In the genomic region with DNA sequence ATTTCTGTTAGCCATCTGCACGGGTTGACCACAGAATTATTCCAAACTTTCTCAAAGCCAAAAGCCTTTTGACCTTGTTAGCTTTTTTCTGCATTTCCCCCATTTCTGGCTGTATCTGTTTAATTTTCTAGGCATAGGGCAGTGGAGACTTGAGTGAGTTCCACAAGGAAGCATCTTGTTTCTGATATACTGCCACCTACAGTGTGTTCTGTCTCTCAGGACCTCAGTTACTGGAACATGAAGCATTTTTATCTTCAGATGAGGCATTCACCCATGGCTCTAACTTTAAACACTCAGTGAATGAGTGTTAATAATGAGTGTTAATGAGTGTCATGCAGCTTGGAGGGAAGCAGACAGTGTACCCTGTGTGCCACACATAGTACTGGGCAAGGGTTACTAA, we compare ENCODE assay signal across 27 mouse cellular contexts. TPM values are rescaled to one million over a fixed set of nuclear protein-coding genes. Genes with fewer than 3 reads are reported as not detected.
DNase-seq lines count a peak whose midpoint lies in the region; ATAC-seq and TF ChIP-seq lines count a peak whose summit lies in the region.
"Had no signal": no experiment of that assay in that cellular context is flagged by ENCODE, and none has a peak within 500 bp of the region (broad histone marks: within the 10 kb centered on the region; RNA-seq: fewer than 3 reads in every experiment).

No protein-coding gene starts in this region.

- no peaks in the 10 kb centered on the region for H3K9me3 ChIP-seq in liver, postnatal 0 days (ENCODE audit: low read length)
- no peaks in the 10 kb centered on the region for H3K9me3 ChIP-seq in liver, embryonic 12.5 days (replicated peaks)
- H3K9me3 ChIP-seq in E14TG2a.4 (ENCODE audit: low read length), result no peaks in the 10 kb centered on the region
- H3K9me3 ChIP-seq: embryonic facial prominence, embryonic 13.5 days; forebrain, embryonic 15.5 days; G1E; heart, embryonic 15.5 days; limb, embryonic 12.5 days; liver, embryonic 15.5 days had no signal

- no peaks in the 10 kb centered on the region for H3K27me3 ChIP-seq in heart, adult 2 months (ENCODE audit: control insufficient read depth, insufficient read depth, low read length)
- H3K27me3 ChIP-seq in liver, postnatal 0 days (ENCODE audit: insufficient read depth, low read length), result no peaks in the 10 kb centered on the region
- no peaks in the 10 kb centered on the region for H3K27me3 ChIP-seq in liver, embryonic 12.5 days (replicated peaks)
- no peaks in the 10 kb centered on the region for H3K27me3 ChIP-seq in E14TG2a.4 (ENCODE audit: insufficient read depth, low read length)
- H3K27me3 ChIP-seq: embryonic facial prominence, embryonic 13.5 days; forebrain, embryonic 15.5 days; heart, embryonic 15.5 days; limb, embryonic 12.5 days; liver, embryonic 15.5 days had no signal

- no peak overlapping the region for H3K27ac ChIP-seq in heart, adult 2 months
- H3K27ac ChIP-seq in liver, postnatal 0 days (ENCODE audit: low read depth), result no peak overlapping the region
- H3K27ac ChIP-seq in liver, embryonic 12.5 days, result no peak overlapping the region
- H3K27ac ChIP-seq: embryonic facial prominence, embryonic 13.5 days; forebrain, embryonic 15.5 days; heart, embryonic 15.5 days; limb, embryonic 12.5 days; liver, embryonic 15.5 days had no signal

- DNase-seq in heart, adult 2 months, result no peak
- DNase-seq in heart, adult 8-10 months (ENCODE audit: low spot score), result no peak
- no peak for DNase-seq in liver, postnatal 0 days
- peak; percentile 42 for DNase-seq in adipocyte (ENCODE audit: low spot score)
- no peak for DNase-seq in spleen, postnatal 36 days (ENCODE audit: low spot score in 2 of 2)
- DNase-seq: adrenal gland, postnatal 10 days; cerebellum, postnatal 14 days; heart, postnatal 4 days; kidney, adult 2 months; kidney, postnatal 14 days; lung, postnatal 14 days; right cerebral cortex, postnatal 25 days had no signal

- H3K9ac ChIP-seq in heart, adult 2 months (ENCODE audit: low read depth, low read length), result no peak overlapping the region
- no peak overlapping the region for H3K9ac ChIP-seq in liver, postnatal 0 days (replicated peaks)
- H3K9ac ChIP-seq in liver, embryonic 12.5 days, result no peak overlapping the region
- H3K9ac ChIP-seq: embryonic facial prominence, embryonic 13.5 days; forebrain, embryonic 15.5 days; heart, embryonic 15.5 days; limb, embryonic 12.5 days; liver, embryonic 15.5 days had no signal

- TF ChIP-seq POLR2A in heart, adult 2 months (IDR thresholded peaks at IDR 0.05; ENCODE audit: insufficient read depth, low read depth, low read length), result no peak

- ATAC-seq in liver, postnatal 0 days, result no peak
- ATAC-seq in liver, embryonic 12.5 days, result no peak
- ATAC-seq: forebrain, embryonic 15.5 days; hindbrain, embryonic 16.5 days had no signal

- TF ChIP-seq EP300 in heart, adult 2 months (IDR thresholded peaks at IDR 0.05; ENCODE audit: insufficient read depth, low read depth, low read length), result no peak
- TF ChIP-seq EP300 in liver, postnatal 0 days (IDR thresholded peaks at IDR 0.05; ENCODE audit: low read depth), result no peak

- H3K4me3 ChIP-seq in heart, adult 2 months, result no peak overlapping the region
- no peak overlapping the region for H3K4me3 ChIP-seq in liver, postnatal 0 days (ENCODE audit: low read depth, low read length)
- no peak overlapping the region for H3K4me3 ChIP-seq in liver, embryonic 12.5 days
- no peak overlapping the region for H3K4me3 ChIP-seq in E14TG2a.4 (replicated peaks; ENCODE audit: low read length)
- H3K4me3 ChIP-seq: embryonic facial prominence, embryonic 13.5 days; forebrain, embryonic 15.5 days; heart, embryonic 15.5 days; limb, embryonic 12.5 days; liver, embryonic 15.5 days had no signal

- no peaks in the 10 kb centered on the region; the same call in 1 of the 2 replicates for H3K79me2 ChIP-seq in heart, adult 2 months (replicated peaks; ENCODE audit: control insufficient read depth, insufficient read depth, low read length)

- peaks cover 6% of the 10 kb centered on the region for H3K36me3 ChIP-seq in heart, adult 2 months (ENCODE audit: control insufficient read depth, insufficient read depth, low read length)
- H3K36me3 ChIP-seq in liver, postnatal 0 days (replicated peaks; ENCODE audit: insufficient read depth, low read length), result peaks cover 89% of the 10 kb centered on the region
- peaks cover 100% of the 10 kb centered on the region for H3K36me3 ChIP-seq in liver, embryonic 12.5 days
- peaks cover 96% of the 10 kb centered on the region for H3K36me3 ChIP-seq in E14TG2a.4 (ENCODE audit: insufficient read depth, low read length)

- WGBS in heart, adult 2 months, result 78% methylated on average over 1 of the region's 1 CpGs
- WGBS in liver, postnatal 0 days (ENCODE audit: insufficient replicate concordance), result 84% methylated on average over 1 of the region's 1 CpGs
- WGBS in liver, embryonic 12.5 days (ENCODE audit: insufficient replicate concordance), result 84% methylated on average over 1 of the region's 1 CpGs

- H3K4me2 ChIP-seq in liver, postnatal 0 days (ENCODE audit: low read depth, low read length), result no peak overlapping the region
- H3K4me2 ChIP-seq in liver, embryonic 12.5 days, result no peak overlapping the region
- H3K4me2 ChIP-seq: embryonic facial prominence, embryonic 13.5 days; forebrain, embryonic 15.5 days; heart, embryonic 15.5 days; limb, embryonic 12.5 days; liver, embryonic 15.5 days had no signal

- intact Hi-C loops in heart, adult 2 months (cut with DNase I), result no loop called here

- peak; percentile 45 for TF ChIP-seq CTCF in heart, adult 2 months (IDR thresholded peaks at IDR 0.05)
- peak; percentile 20; the same call in 1 of the 2 replicates for TF ChIP-seq CTCF in liver, postnatal 0 days (IDR thresholded peaks at IDR 0.05; ENCODE audit: low read depth)
- 0 out of 2 replicates have a peak, but pooled peaks have one; percentile 3 for TF ChIP-seq CTCF in E14TG2a.4 (conservative IDR thresholded peaks at IDR 0.05; ENCODE audit: low read length)

- H3K4me1 ChIP-seq in heart, adult 2 months (ENCODE audit: control insufficient read depth, insufficient read depth, low read length), result no peaks in the 10 kb centered on the region; the same call in 1 of the 2 replicates
- no peaks in the 10 kb centered on the region for H3K4me1 ChIP-seq in liver, postnatal 0 days (ENCODE audit: insufficient read depth)
- H3K4me1 ChIP-seq in liver, embryonic 12.5 days, result no peaks in the 10 kb centered on the region
- H3K4me1 ChIP-seq in E14TG2a.4 (replicated peaks; ENCODE audit: low read depth, low read length), result peaks cover 13% of the 10 kb centered on the region
- H3K4me1 ChIP-seq: embryonic facial prominence, embryonic 13.5 days; forebrain, embryonic 15.5 days; heart, embryonic 15.5 days; limb, embryonic 12.5 days; liver, embryonic 15.5 days had no signal

RNA-seq across cellular contexts. Expression of a gene that starts 8.2 kb away (rescaled TPM):
- total RNA-seq in heart, adult 2 months (2021), result under 1 TPM; 0.16 to 0.25 TPM
- polyA plus RNA-seq in heart, adult 2 months (2012; rRNA removed), result 0.29 and 1.4 TPM in 2 replicates
- under 1 TPM; 0.13 to 0.22 (median 0.14) TPM for total RNA-seq in heart, adult 8-10 months (2022)
- 0.73 and 0.88 TPM in 2 replicates for polyA plus RNA-seq in liver, postnatal 0 days (2015; fragmentation: Nextera tagmentation; extraction: Ambion mirVana)
- 0.86 TPM in 2 replicates for polyA plus RNA-seq in liver, embryonic 12.5 days (2016; fragmentation: Nextera tagmentation; extraction: Ambion mirVana)

RNA-seq across cellular contexts. Expression of a gene that starts 23.0 kb away (rescaled TPM):
- total RNA-seq in heart, adult 2 months (2021), result 10 to 100 TPM in 1 of 2 experiments, 1 to 10 TPM in 1; 10.0 to 11.1 TPM
- 19.7 and 22.3 TPM in 2 replicates for polyA plus RNA-seq in heart, adult 2 months (2012; rRNA removed)
- 10 to 100 TPM; 10.2 to 11.5 (median 10.5) TPM for total RNA-seq in heart, adult 8-10 months (2022)
- polyA plus RNA-seq in liver, postnatal 0 days (2015; fragmentation: Nextera tagmentation; extraction: Ambion mirVana), result 20.6 and 22.4 TPM in 2 replicates
- polyA plus RNA-seq in liver, embryonic 12.5 days (2016; fragmentation: Nextera tagmentation; extraction: Ambion mirVana), result 32.3 and 34.1 TPM in 2 replicates

RNA-seq across cellular contexts. Expression of a gene that starts 23.1 kb away (rescaled TPM):
- total RNA-seq in heart, adult 2 months (2021), result 1 to 10 TPM; 5.5 to 6.8 TPM
- 12.0 and 18.6 TPM in 2 replicates for polyA plus RNA-seq in heart, adult 2 months (2012; rRNA removed)
- total RNA-seq in heart, adult 8-10 months (2022), result 1 to 10 TPM; 5.9 to 8.1 (median 7.0) TPM
- polyA plus RNA-seq in liver, postnatal 0 days (2015; fragmentation: Nextera tagmentation; extraction: Ambion mirVana), result 5.0 and 6.6 TPM in 2 replicates
- 9.2 and 10.8 TPM in 2 replicates for polyA plus RNA-seq in liver, embryonic 12.5 days (2016; fragmentation: Nextera tagmentation; extraction: Ambion mirVana)

RNA-seq across cellular contexts. Expression of a gene that starts 29.6 kb away (rescaled TPM):
- not detected for total RNA-seq in heart, adult 2 months (2021)
- polyA plus RNA-seq in heart, adult 2 months (2012; rRNA removed), result not detected in 2 replicates
- total RNA-seq in heart, adult 8-10 months (2022), result not detected
- polyA plus RNA-seq in liver, postnatal 0 days (2015; fragmentation: Nextera tagmentation; extraction: Ambion mirVana), result not detected in 2 replicates
- polyA plus RNA-seq in liver, embryonic 12.5 days (2016; fragmentation: Nextera tagmentation; extraction: Ambion mirVana), result 0.23 TPM in 1 of 2 replicates, not detected in the other
- total RNA-seq: adrenal gland, postnatal 10 days; G1E; gastrocnemius, adult 18-20 months; granulocyte monocyte progenitor cell, adult 5-6 weeks; heart, postnatal 4 days had no signal
- polyA plus RNA-seq: brain, embryonic 14.5 days; heart, embryonic 15.5 days; liver, embryonic 15.5 days; spleen, adult 2 months; stomach, embryonic 16.5 days; thymus, postnatal 0 days had no signal

RNA-seq across cellular contexts. Expression of a gene that starts 30.1 kb away (rescaled TPM):
- 1 to 10 TPM; 1.4 to 1.9 TPM for total RNA-seq in heart, adult 2 months (2021)
- 2.0 and 2.2 TPM in 2 replicates for polyA plus RNA-seq in heart, adult 2 months (2012; rRNA removed)
- 1 to 10 TPM; 1.2 to 2.7 (median 2.3) TPM for total RNA-seq in heart, adult 8-10 months (2022)
- polyA plus RNA-seq in liver, postnatal 0 days (2015; fragmentation: Nextera tagmentation; extraction: Ambion mirVana), result 2.9 and 3.3 TPM in 2 replicates
- 11.2 and 12.4 TPM in 2 replicates for polyA plus RNA-seq in liver, embryonic 12.5 days (2016; fragmentation: Nextera tagmentation; extraction: Ambion mirVana)
